Mouse (Mus musculus) hindbrain, embryonic 16.5 days (tissue): ENCODE measurements at regions not wholly inside any gene's neighbourhood (a gene's known extent, or its start where the extent isn't known, plus 50 kb on each side); places are given as distances from the start of the nearest gene placed in this dataset.

Experiments
- ATAC-seq: fragments of 200-750 bp; cut with Nextera tagmentation; 2 replicates; pipeline ENCODE4 v1.8.0; 2017; ENCODE audit warnings: moderate TSS enrichment, moderate library complexity
- H3K27ac ChIP-seq: fragments of 300-500 bp; sonication (generic); 2 replicates; pipeline ENCODE4 v1.5.1; 2014; ENCODE audit warnings: low read depth, mild to moderate bottlenecking, control low read depth, low read length, moderate library complexity
- H3K27me3 ChIP-seq: fragments of 300-500 bp; sonication (generic); replicated peaks from 2 replicates; pipeline ENCODE4 v1.6.1; 2014; ENCODE audit warnings: low read length; ENCODE audit not compliant: control insufficient read depth, insufficient read depth
- H3K36me3 ChIP-seq: fragments of 300-500 bp; sonication (generic); 2 replicates; pipeline ENCODE4 v1.6.1; 2014; ENCODE audit warnings: mild to moderate bottlenecking, low read length, moderate library complexity, mixed read lengths; ENCODE audit not compliant: control insufficient read depth, insufficient read depth
- H3K4me1 ChIP-seq: fragments of 300-500 bp; sonication (generic); 2 replicates; pipeline ENCODE4 v1.6.1; 2014; ENCODE audit warnings: low read depth, low read length; ENCODE audit not compliant: control insufficient read depth, insufficient read depth
- H3K4me2 ChIP-seq: fragments of 300-500 bp; sonication (generic); 2 replicates; pipeline ENCODE4 v1.6.1; 2014; ENCODE audit warnings: mild to moderate bottlenecking, low read length, control low read depth, moderate library complexity
- H3K4me3 ChIP-seq: fragments of 300-500 bp; sonication (generic); 2 replicates; pipeline ENCODE4 v1.5.1; 2014; ENCODE audit warnings: mild to moderate bottlenecking, low read length, control low read depth, moderate library complexity
- H3K9ac ChIP-seq: fragments of 300-500 bp; sonication (generic); 2 replicates; pipeline ENCODE4 v1.6.1; 2014; ENCODE audit warnings: low read depth, mild to moderate bottlenecking, control low read depth, low read length, moderate library complexity
- H3K9me3 ChIP-seq: fragments of 300-500 bp; sonication (generic); 2 replicates; pipeline ENCODE4 v1.6.1; 2014; ENCODE audit warnings: mild to moderate bottlenecking, low read length, moderate library complexity; ENCODE audit not compliant: control insufficient read depth
- WGBS: fragments of 180-500 bp; shearing (Covaris S2); extraction: QIAGEN DNeasy Blood & Tissue Kit; methylation state at CpG from one replicate; pipeline ENCODE4 v1.1.7; 2014; 5-methylcytosine and 5-hydroxymethylcytosine counted together

DNA sequence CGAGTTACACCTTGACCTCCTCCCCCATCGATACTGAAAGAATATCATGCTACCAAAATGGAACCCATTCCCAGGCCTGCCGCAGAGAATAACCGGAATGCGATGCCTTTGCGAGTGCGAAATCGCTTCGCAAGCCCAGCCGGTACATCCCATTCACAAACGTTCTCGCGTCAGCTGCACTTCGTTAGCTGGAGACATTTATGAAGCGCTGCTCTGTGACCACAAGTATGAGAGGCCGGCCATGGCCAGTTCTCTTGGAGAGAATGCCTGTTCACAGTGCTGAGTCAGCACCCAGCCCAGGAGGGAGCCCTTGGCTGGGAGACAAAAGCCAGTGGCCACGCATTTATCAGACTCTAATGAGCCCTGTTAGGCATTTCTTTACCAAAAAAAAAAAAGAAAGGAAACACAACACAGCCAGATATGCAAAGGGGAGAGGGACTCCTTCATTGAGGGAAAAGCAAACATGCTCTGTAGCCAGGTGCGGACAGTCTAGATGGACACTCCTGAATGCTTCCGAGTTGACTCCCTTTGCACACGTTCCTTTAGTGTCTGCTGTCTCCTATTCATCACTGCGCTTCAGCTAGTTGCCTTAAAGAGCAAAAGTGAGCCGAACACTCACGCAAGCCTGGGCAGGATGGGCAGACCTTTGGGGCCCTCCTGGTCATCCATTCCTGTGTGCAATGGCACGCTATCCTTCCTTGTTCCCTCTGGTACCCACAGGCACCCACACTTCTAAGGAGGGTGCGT, 131.4 kb downstream of the Ackr3 start:
- ATAC-seq, result peak; percentile 59; the same call in 1 of the 2 replicates
- H3K9ac ChIP-seq, result no peak overlapping the region
- no peaks in the 10 kb centered on the region for H3K27me3 ChIP-seq
- WGBS, result 38% methylated on average over 25 of the region's 25 CpGs
- no peak overlapping the region for H3K27ac ChIP-seq
- no peaks in the 10 kb centered on the region for H3K9me3 ChIP-seq
- peak overlapping the region; percentile 14; the same call in 1 of the 2 replicates for H3K4me2 ChIP-seq
- H3K4me3 ChIP-seq, result no peak overlapping the region
- H3K36me3 ChIP-seq, result no peaks in the 10 kb centered on the region
- H3K4me1 ChIP-seq, result peaks cover 10% of the 10 kb centered on the region

DNA sequence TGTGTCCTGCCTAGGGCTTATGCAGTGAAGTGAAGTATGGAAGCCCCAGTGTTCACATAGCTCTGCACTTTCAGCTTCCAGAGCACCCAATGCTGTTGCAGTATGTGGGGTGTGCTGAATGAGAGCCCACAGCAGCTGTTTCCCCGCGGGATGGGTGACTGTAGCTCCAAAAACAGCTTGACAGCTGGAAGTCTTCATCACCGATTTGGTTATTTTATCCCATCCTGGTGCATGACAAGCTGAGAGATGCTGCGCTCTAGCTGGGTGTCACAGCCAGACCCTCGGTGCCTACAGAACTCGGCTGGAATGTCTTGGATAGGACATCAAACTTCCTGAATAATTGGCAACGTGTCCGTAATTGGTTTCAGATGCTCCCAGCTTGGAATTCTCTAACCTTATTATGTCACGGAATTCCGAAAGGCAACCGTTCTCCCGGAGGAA, 134.1 kb downstream of the Ackr3 start:
- ATAC-seq, result no peak
- Histone ChIP-seq H3K9me3 (no peaks in the 10 kb centered on the region), H3K27me3 (no peaks in the 10 kb centered on the region), H3K4me2 (no peak overlapping the region), H3K36me3 (no peaks in the 10 kb centered on the region), H3K27ac (no peak overlapping the region), H3K4me3 (no peak overlapping the region), H3K4me1 (peaks cover 10% of the 10 kb centered on the region), H3K9ac (no peak overlapping the region)
- 76% methylated on average over 12 of the region's 12 CpGs for WGBS

DNA sequence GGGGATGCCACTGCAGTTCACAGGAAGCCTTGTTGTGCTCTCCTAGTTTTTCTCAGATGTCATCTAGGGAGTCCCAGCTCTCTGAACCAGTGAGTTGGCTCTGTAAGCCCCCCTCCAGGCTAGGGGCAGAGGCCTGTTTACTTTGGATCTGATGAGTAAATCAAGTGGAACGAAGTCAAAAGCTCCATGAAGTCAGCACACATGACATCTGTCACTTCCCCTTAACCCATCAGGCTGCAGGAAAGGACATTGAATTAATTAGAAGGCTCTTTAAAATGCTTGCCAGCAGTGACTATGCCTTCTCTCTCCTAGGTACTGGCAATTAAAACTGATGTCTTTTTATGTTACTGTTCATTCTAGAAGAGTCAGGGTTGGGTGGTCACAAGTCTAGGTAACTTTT, 138.6 kb downstream of the Ackr3 start:
- no peak overlapping the region for H3K27ac ChIP-seq
- H3K4me1 ChIP-seq, result no peaks in the 10 kb centered on the region
- no peaks in the 10 kb centered on the region for H3K27me3 ChIP-seq
- WGBS, result 15% methylated on average over 1 of the region's 1 CpGs
- no peak overlapping the region for H3K4me3 ChIP-seq
- H3K4me2 ChIP-seq, result no peak overlapping the region
- ATAC-seq, result 0 out of 2 replicates have a peak, but pooled peaks have one; percentile 42
- no peaks in the 10 kb centered on the region for H3K9me3 ChIP-seq
- H3K36me3 ChIP-seq, result no peaks in the 10 kb centered on the region
- H3K9ac ChIP-seq, result no peak overlapping the region

DNA sequence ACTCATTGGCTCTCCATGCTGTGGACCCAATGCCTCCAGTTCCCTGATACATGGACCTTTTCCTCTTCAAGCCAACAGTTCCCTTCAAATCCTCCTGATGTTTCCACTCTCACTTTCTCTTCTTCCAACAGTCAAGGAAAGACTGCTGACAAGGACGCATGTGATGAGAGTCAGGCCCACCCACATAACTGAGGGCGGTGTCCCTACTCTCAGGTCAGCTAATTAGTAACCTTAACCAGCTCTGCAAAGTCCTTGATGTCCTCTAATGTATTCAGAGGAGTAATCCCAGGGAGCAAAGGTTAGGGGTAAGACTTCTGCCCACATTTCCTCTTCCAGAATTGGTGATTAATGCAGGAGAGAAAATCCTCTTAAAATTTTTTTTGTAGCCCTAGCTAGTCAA, 139.7 kb downstream of the Ackr3 start:
- H3K27ac ChIP-seq, result no peak overlapping the region
- no peaks in the 10 kb centered on the region for H3K9me3 ChIP-seq
- no peak for ATAC-seq
- no peak overlapping the region for H3K4me2 ChIP-seq
- no peak overlapping the region for H3K9ac ChIP-seq
- no peaks in the 10 kb centered on the region for H3K4me1 ChIP-seq
- no peaks in the 10 kb centered on the region for H3K36me3 ChIP-seq
- H3K27me3 ChIP-seq, result no peaks in the 10 kb centered on the region
- no peak overlapping the region for H3K4me3 ChIP-seq
- WGBS, result 85% methylated on average over 2 of the region's 2 CpGs

DNA sequence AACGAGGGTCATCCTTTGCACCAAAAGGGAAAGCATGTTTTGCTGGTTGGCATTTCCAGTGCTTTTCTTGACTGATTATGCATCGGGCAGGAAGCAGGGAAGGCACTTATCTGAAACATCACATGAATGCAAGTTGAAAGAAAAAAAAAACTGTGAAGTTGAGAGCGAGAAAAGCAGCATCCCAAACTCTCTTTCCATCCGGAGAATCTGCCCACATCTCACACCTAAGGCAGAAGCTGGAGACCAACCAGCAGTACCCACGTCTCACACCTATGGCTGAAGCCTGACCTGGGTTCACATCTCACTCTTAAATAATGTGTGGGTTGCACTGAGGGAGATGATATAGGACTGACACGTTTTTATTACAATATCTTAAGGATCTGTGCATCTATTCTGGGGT, 143.3 kb downstream of the Ackr3 start:
- 76% methylated on average over 6 of the region's 6 CpGs for WGBS
- Histone ChIP-seq H3K4me3 (no peak overlapping the region), H3K27ac (no peak overlapping the region), H3K27me3 (no peaks in the 10 kb centered on the region), H3K4me2 (no peak overlapping the region), H3K36me3 (no peaks in the 10 kb centered on the region), H3K9me3 (no peaks in the 10 kb centered on the region), H3K9ac (no peak overlapping the region), H3K4me1 (no peaks in the 10 kb centered on the region)
- ATAC-seq, result no peak

DNA sequence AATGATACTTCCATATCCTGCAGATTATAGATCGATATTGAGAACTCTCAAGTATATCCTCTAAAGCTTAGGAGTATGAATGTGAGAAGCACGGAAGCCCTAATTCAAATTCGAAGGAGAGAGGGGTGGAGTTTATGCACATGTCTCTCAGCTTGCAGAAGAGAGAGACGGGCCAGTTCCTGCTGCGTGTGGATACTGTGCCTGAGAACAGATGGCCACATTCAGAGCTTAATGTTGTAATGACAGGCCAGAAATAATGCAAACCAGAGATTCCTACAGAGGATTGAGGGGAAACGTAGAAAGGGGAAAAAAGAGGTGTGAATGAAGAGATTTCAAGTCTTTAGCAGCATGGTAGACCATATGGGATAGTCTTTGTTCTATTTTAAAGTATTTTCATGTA, 145.8 kb downstream of the Ackr3 start:
- Histone ChIP-seq H3K4me3 (no peak overlapping the region), H3K9ac (no peak overlapping the region), H3K36me3 (no peaks in the 10 kb centered on the region), H3K4me1 (no peaks in the 10 kb centered on the region), H3K27me3 (no peaks in the 10 kb centered on the region), H3K27ac (no peak overlapping the region), H3K9me3 (no peaks in the 10 kb centered on the region), H3K4me2 (no peak overlapping the region)
- no peak for ATAC-seq
- WGBS, result 40% methylated on average over 6 of the region's 6 CpGs

DNA sequence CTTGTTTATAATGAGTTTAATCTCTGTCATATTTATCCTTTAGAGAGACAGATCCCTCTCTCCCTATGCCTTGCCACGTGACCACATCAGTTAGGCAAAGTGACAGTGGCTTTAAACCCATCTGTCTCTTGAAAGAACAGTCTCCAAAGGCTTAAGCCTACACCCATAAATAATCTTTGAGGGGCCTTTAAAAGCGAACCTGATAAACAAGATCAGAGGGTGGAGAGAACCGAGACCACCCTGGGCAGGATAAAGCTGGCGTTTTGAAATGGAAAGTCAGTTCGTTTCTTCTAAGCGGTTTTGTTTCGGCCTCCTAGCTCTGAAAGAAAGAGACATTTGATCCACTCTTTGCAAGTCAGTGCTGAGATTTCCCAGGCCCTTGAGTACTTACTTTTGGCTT, 149.5 kb downstream of the Ackr3 start:
- no peak overlapping the region for H3K4me2 ChIP-seq
- no peak overlapping the region for H3K27ac ChIP-seq
- WGBS, result 11% methylated on average over 7 of the region's 7 CpGs
- H3K4me1 ChIP-seq, result no peaks in the 10 kb centered on the region
- no peak for ATAC-seq
- no peak overlapping the region for H3K4me3 ChIP-seq
- H3K27me3 ChIP-seq, result no peaks in the 10 kb centered on the region
- H3K36me3 ChIP-seq, result no peaks in the 10 kb centered on the region
- H3K9me3 ChIP-seq, result no peaks in the 10 kb centered on the region
- no peak overlapping the region for H3K9ac ChIP-seq

DNA sequence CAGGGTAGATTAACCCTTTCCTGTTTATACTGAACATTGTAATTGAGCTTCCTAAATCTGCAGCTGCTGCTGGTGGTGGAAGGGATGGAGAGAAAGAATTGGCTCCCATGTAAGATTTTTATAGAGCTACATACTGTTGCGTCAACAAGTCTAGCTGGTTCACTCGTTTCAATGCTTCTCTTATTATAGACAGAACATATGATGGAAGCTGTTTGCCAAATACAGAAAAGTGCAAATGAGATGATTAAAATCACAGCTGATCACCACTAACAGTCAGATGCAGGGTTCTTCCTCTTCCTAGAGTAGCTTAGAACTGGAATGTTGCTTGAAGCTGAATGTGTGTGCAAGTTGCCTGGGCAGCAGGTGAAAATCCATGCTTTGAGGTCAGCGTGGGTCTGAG, 152.8 kb downstream of the Ackr3 start:
- Histone ChIP-seq H3K4me1 (no peaks in the 10 kb centered on the region), H3K36me3 (no peaks in the 10 kb centered on the region), H3K27ac (no peak overlapping the region), H3K9me3 (no peaks in the 10 kb centered on the region), H3K9ac (no peak overlapping the region), H3K4me3 (no peak overlapping the region), H3K4me2 (no peak overlapping the region), H3K27me3 (no peaks in the 10 kb centered on the region)
- 83% methylated on average over 3 of the region's 3 CpGs for WGBS
- ATAC-seq, result no peak

DNA sequence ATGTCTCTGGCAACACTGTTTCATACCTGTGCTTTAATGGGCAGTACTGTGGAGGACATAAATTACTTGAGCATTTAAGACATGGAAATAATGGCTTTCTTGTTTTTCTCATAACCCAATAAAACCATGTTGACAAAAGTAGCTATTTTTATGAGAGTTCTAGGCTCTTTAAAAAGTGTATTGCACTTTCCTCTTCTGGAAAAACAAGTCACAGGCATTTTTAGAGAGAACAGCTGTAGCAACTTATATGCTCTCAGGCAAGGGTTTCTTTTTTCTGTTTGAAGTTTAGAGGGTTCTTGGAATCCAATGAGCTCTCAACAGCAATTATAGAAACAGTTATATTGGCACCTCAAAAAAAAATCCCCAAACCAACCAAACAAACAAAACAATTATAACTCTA, 153.6 kb downstream of the Ackr3 start:
- no peak overlapping the region for H3K9ac ChIP-seq
- no peak overlapping the region for H3K4me3 ChIP-seq
- no peaks in the 10 kb centered on the region for H3K9me3 ChIP-seq
- H3K4me2 ChIP-seq, result no peak overlapping the region
- H3K27ac ChIP-seq, result no peak overlapping the region
- H3K36me3 ChIP-seq, result no peaks in the 10 kb centered on the region
- no peaks in the 10 kb centered on the region for H3K27me3 ChIP-seq
- H3K4me1 ChIP-seq, result no peaks in the 10 kb centered on the region
- no peak for ATAC-seq
